In the genomic region with DNA sequence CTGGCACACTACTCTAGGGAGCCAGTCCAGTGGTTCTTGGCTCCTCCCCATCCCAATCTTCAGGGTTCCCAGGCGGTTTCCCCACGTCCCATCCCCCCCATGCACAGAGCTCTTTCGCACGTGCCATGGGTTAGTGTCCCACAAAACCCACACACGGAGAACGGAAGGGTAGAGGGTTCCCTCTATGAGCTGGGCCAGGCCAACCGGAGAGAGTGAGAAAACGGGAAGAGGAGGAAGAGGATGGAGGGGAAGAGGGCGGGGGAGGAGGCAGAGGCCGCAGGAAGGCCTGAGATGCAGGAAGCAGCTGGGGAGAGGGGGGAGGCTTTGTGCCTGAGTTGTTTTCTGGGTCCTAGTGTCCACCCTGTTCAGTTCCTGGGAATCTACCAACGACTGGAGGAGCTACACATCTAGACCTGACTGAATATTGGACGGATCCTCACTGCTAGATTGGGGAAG, we compare ENCODE assay signal across 8 mouse cellular contexts. TPM values are rescaled to one million over a fixed set of nuclear protein-coding genes. Genes with fewer than 3 reads are reported as not detected.
A peak's percentile ranks its signal among the peaks of the same experiment; 100 is the strongest.
DNase-seq lines count a peak whose midpoint lies in the region; ATAC-seq and TF ChIP-seq lines count a peak whose summit lies in the region.

No protein-coding gene starts in this region.

- TF ChIP-seq CTCF in kidney, adult 2 months (conservative IDR thresholded peaks at IDR 0.05; ENCODE audit: insufficient read depth, insufficient read length, low read depth, low read length) = no peak

- H3K9ac ChIP-seq in embryonic facial prominence, embryonic 13.5 days = peak overlapping the region; percentile 71
- peak overlapping the region; percentile 50 for H3K9ac ChIP-seq in limb, embryonic 14.5 days (ENCODE audit: low read depth, low read length, severe bottlenecking)
- peak overlapping the region; percentile 68 for H3K9ac ChIP-seq in midbrain, embryonic 15.5 days

- DNase-seq in B cell, adult 2 months = peak; percentile 67
- DNase-seq in adrenal gland, postnatal 36 days = peak; percentile 78 to 87
- peak; percentile 91 for DNase-seq in heart, adult 8-10 months (ENCODE audit: low spot score)
- DNase-seq in kidney, adult 2 months = peak; percentile 93
- DNase-seq in limb, embryonic 14.5 days (ENCODE audit: low spot score) = peak; percentile 93
- DNase-seq in spleen, postnatal 10 days (ENCODE audit: low spot score in 2 of 2) = peak; percentile 70 to 86

- peak overlapping the region; percentile 99 for H3K4me2 ChIP-seq in embryonic facial prominence, embryonic 13.5 days
- H3K4me2 ChIP-seq in limb, embryonic 14.5 days (replicated peaks; ENCODE audit: low read depth, low read length, severe bottlenecking) = peak overlapping the region; percentile 100
- peak overlapping the region; percentile 98 for H3K4me2 ChIP-seq in midbrain, embryonic 15.5 days

- peak; percentile 53; the same call in 1 of the 2 replicates for ATAC-seq in embryonic facial prominence, embryonic 13.5 days (ENCODE audit: insufficient number of reproducible peaks, insufficient read depth, low FRiP score, low TSS enrichment, low read depth)
- peak; percentile 76 for ATAC-seq in limb, embryonic 14.5 days (ENCODE audit: low FRiP score, low read depth)
- ATAC-seq in midbrain, embryonic 15.5 days (replicated peaks) = peak; percentile 59

- H3K9me3 ChIP-seq in embryonic facial prominence, embryonic 13.5 days = no peaks in the 10 kb centered on the region
- H3K9me3 ChIP-seq in limb, embryonic 14.5 days (ENCODE audit: control insufficient read depth, low read length) = no peaks in the 10 kb centered on the region
- no peaks in the 10 kb centered on the region for H3K9me3 ChIP-seq in midbrain, embryonic 15.5 days

- no peak for TF ChIP-seq POLR2A in kidney, adult 2 months (IDR thresholded peaks at IDR 0.05; ENCODE audit: low read depth, low read length)
- TF ChIP-seq POLR2A in limb, embryonic 14.5 days (IDR thresholded peaks at IDR 0.05; ENCODE audit: borderline replicate concordance, extremely low read depth, insufficient read depth, insufficient read length) = peak; percentile 28; the same call in 1 of the 2 replicates

- peak overlapping the region; percentile 96 for H3K27ac ChIP-seq in embryonic facial prominence, embryonic 13.5 days
- peak overlapping the region; percentile 95 for H3K27ac ChIP-seq in kidney, adult 2 months (ENCODE audit: insufficient read depth, low read depth, low read length)
- H3K27ac ChIP-seq in limb, embryonic 14.5 days (replicated peaks; ENCODE audit: low read depth, low read length) = peak overlapping the region; percentile 74
- H3K27ac ChIP-seq in midbrain, embryonic 15.5 days = peak overlapping the region; percentile 96

- no peaks in the 10 kb centered on the region for H3K36me3 ChIP-seq in embryonic facial prominence, embryonic 13.5 days
- no peaks in the 10 kb centered on the region for H3K36me3 ChIP-seq in kidney, adult 2 months (ENCODE audit: control insufficient read depth, insufficient read depth, low read length)
- 0 out of 2 replicates have a peak, but pooled peaks cover 5% of the 10 kb centered on the region for H3K36me3 ChIP-seq in limb, embryonic 14.5 days (ENCODE audit: control insufficient read depth, insufficient read depth, low read length)
- no peaks in the 10 kb centered on the region for H3K36me3 ChIP-seq in midbrain, embryonic 15.5 days (replicated peaks)

- 0% methylated on average over 12 of the region's 12 CpGs for WGBS in embryonic facial prominence, embryonic 13.5 days
- 2% methylated on average over 12 of the region's 12 CpGs for WGBS in kidney, adult 2 months
- under 1% methylated on average over 12 of the region's 12 CpGs for WGBS in limb, embryonic 14.5 days
- under 1% methylated on average over 12 of the region's 12 CpGs for WGBS in midbrain, embryonic 15.5 days

- H3K4me1 ChIP-seq in embryonic facial prominence, embryonic 13.5 days = peaks cover 71% of the 10 kb centered on the region
- peaks cover 28% of the 10 kb centered on the region for H3K4me1 ChIP-seq in kidney, adult 2 months (ENCODE audit: control insufficient read depth, insufficient read depth, low read length)
- peaks cover 52% of the 10 kb centered on the region for H3K4me1 ChIP-seq in limb, embryonic 14.5 days (ENCODE audit: control insufficient read depth, insufficient read depth, low read length)
- peaks cover 50% of the 10 kb centered on the region for H3K4me1 ChIP-seq in midbrain, embryonic 15.5 days

- H3K4me3 ChIP-seq in embryonic facial prominence, embryonic 13.5 days = peak overlapping the region; percentile 91
- peak overlapping the region; percentile 73 for H3K4me3 ChIP-seq in kidney, adult 2 months (ENCODE audit: insufficient read depth, low read depth, low read length)
- H3K4me3 ChIP-seq in limb, embryonic 14.5 days (replicated peaks; ENCODE audit: low read length) = peak overlapping the region; percentile 87
- peak overlapping the region; percentile 97 for H3K4me3 ChIP-seq in midbrain, embryonic 15.5 days

- no peaks in the 10 kb centered on the region for H3K27me3 ChIP-seq in embryonic facial prominence, embryonic 13.5 days
- no peaks in the 10 kb centered on the region for H3K27me3 ChIP-seq in kidney, adult 2 months (replicated peaks; ENCODE audit: control insufficient read depth, insufficient read depth, low read length)
- H3K27me3 ChIP-seq in limb, embryonic 14.5 days (ENCODE audit: control insufficient read depth, insufficient read depth, low read length) = no peaks in the 10 kb centered on the region
- no peaks in the 10 kb centered on the region for H3K27me3 ChIP-seq in midbrain, embryonic 15.5 days (replicated peaks)

RNA-seq across cellular contexts. Expression of gene Ppp1r9b, which starts 1.2 kb away (rescaled TPM):
- total RNA-seq in adrenal gland, postnatal 36 days (2021) = 100 to 1,000 TPM; 119 to 120 TPM
- polyA plus RNA-seq in embryonic facial prominence, embryonic 13.5 days (2015; fragmentation: Nextera tagmentation; extraction: Ambion mirVana) = 13.2 and 13.5 TPM in 2 replicates
- total RNA-seq in heart, adult 8-10 months (2022) = 10 to 100 TPM; 43.9 to 47.4 (median 45.6) TPM
- 24.1 and 29.9 TPM in 2 replicates for polyA plus RNA-seq in kidney, adult 2 months (2012; rRNA removed)
- 32.8 and 34.6 TPM in 2 replicates for polyA plus RNA-seq in limb, embryonic 14.5 days (2012; rRNA removed)
- polyA plus RNA-seq in limb, embryonic 14.5 days (2014; fragmentation: Nextera tagmentation; extraction: Ambion mirVana) = 17.3 and 17.9 TPM in 2 replicates
- 20.5 and 22.2 TPM in 2 replicates for polyA plus RNA-seq in midbrain, embryonic 15.5 days (2015; fragmentation: Nextera tagmentation; extraction: Ambion mirVana)

RNA-seq across cellular contexts. Expression of gene Sgca, which starts 13.5 kb away (rescaled TPM):
- total RNA-seq in adrenal gland, postnatal 36 days (2021) = not detected
- 1.1 and 1.5 TPM in 2 replicates for polyA plus RNA-seq in embryonic facial prominence, embryonic 13.5 days (2015; fragmentation: Nextera tagmentation; extraction: Ambion mirVana)
- 100 to 1,000 TPM; 202 to 221 (median 208) TPM for total RNA-seq in heart, adult 8-10 months (2022)
- 5.0 and 23.9 TPM in 2 replicates for polyA plus RNA-seq in kidney, adult 2 months (2012; rRNA removed)
- polyA plus RNA-seq in limb, embryonic 14.5 days (2012; rRNA removed) = 19.4 and 32.9 TPM in 2 replicates
- 9.1 and 10.2 TPM in 2 replicates for polyA plus RNA-seq in limb, embryonic 14.5 days (2014; fragmentation: Nextera tagmentation; extraction: Ambion mirVana)
- not detected in 2 replicates for polyA plus RNA-seq in midbrain, embryonic 15.5 days (2015; fragmentation: Nextera tagmentation; extraction: Ambion mirVana)

RNA-seq across cellular contexts. Expression of gene Samd14, which starts 20.1 kb away (rescaled TPM):
- total RNA-seq in adrenal gland, postnatal 36 days (2021) = 1 to 10 TPM; 3.2 to 3.4 TPM
- 36.2 and 36.8 TPM in 2 replicates for polyA plus RNA-seq in embryonic facial prominence, embryonic 13.5 days (2015; fragmentation: Nextera tagmentation; extraction: Ambion mirVana)
- 1 to 10 TPM in 2 of 4 experiments, under 1 TPM in 2; 0.72 to 1.1 (median 0.96) TPM for total RNA-seq in heart, adult 8-10 months (2022)
- 3.2 and 3.7 TPM in 2 replicates for polyA plus RNA-seq in kidney, adult 2 months (2012; rRNA removed)
- polyA plus RNA-seq in limb, embryonic 14.5 days (2012; rRNA removed) = 46.0 and 59.7 TPM in 2 replicates
- polyA plus RNA-seq in limb, embryonic 14.5 days (2014; fragmentation: Nextera tagmentation; extraction: Ambion mirVana) = 25.5 and 31.7 TPM in 2 replicates
- polyA plus RNA-seq in midbrain, embryonic 15.5 days (2015; fragmentation: Nextera tagmentation; extraction: Ambion mirVana) = 171 and 177 TPM in 2 replicates

RNA-seq across cellular contexts. Expression of gene Hils1, which starts 22.2 kb away (rescaled TPM):
- total RNA-seq in adrenal gland, postnatal 36 days (2021) = not detected
- not detected in 2 replicates for polyA plus RNA-seq in embryonic facial prominence, embryonic 13.5 days (2015; fragmentation: Nextera tagmentation; extraction: Ambion mirVana)
- total RNA-seq in heart, adult 8-10 months (2022) = not detected
- 0.56 TPM in 1 of 2 replicates, not detected in the other for polyA plus RNA-seq in kidney, adult 2 months (2012; rRNA removed)
- 0.41 and 0.58 TPM in 2 replicates for polyA plus RNA-seq in limb, embryonic 14.5 days (2012; rRNA removed)
- 0.29 TPM in 1 of 2 replicates, not detected in the other for polyA plus RNA-seq in limb, embryonic 14.5 days (2014; fragmentation: Nextera tagmentation; extraction: Ambion mirVana)
- polyA plus RNA-seq in midbrain, embryonic 15.5 days (2015; fragmentation: Nextera tagmentation; extraction: Ambion mirVana) = not detected in 2 replicates

RNA-seq across cellular contexts. Expression of gene Pdk2, which starts 51.6 kb away (rescaled TPM):
- total RNA-seq in adrenal gland, postnatal 36 days (2021) = 100 to 1,000 TPM in 1 of 2 experiments, 10 to 100 TPM in 1; 70.0 to 103 TPM
- 33.2 and 33.7 TPM in 2 replicates for polyA plus RNA-seq in embryonic facial prominence, embryonic 13.5 days (2015; fragmentation: Nextera tagmentation; extraction: Ambion mirVana)
- 100 to 1,000 TPM; 469 to 545 (median 504) TPM for total RNA-seq in heart, adult 8-10 months (2022)
- polyA plus RNA-seq in kidney, adult 2 months (2012; rRNA removed) = 430 and 469 TPM in 2 replicates
- polyA plus RNA-seq in limb, embryonic 14.5 days (2012; rRNA removed) = 29.6 and 36.3 TPM in 2 replicates
- 34.9 and 38.8 TPM in 2 replicates for polyA plus RNA-seq in limb, embryonic 14.5 days (2014; fragmentation: Nextera tagmentation; extraction: Ambion mirVana)
- polyA plus RNA-seq in midbrain, embryonic 15.5 days (2015; fragmentation: Nextera tagmentation; extraction: Ambion mirVana) = 27.4 and 28.2 TPM in 2 replicates

Comparison
In these comparisons a context has a peak if more than half of its experiments do, and no peak if none do; other contexts are left out.
1. Peak in every context shown above with its lines: DNase-seq, ATAC-seq, H3K4me3 ChIP-seq and H3K27ac ChIP-seq.